ENCODE assay signal across 28 mouse cellular contexts in genomic region chr16:43922024-43922423, GRCm38 (mm10). TPM values are rescaled to one million over a fixed set of nuclear protein-coding genes. Genes with fewer than 3 reads are reported as not detected.
DNase-seq lines count a peak whose midpoint lies in the region; ATAC-seq lines count a peak whose summit lies in the region.
"Had no signal": no experiment of that assay in that cellular context is flagged by ENCODE, and none has a peak within 500 bp of the region (broad histone marks: within the 10 kb centered on the region; RNA-seq: fewer than 3 reads in every experiment).

No protein-coding gene starts in this region.

- H3K4me1 ChIP-seq in midbrain, embryonic 12.5 days, result no peaks in the 10 kb centered on the region; the same call in 1 of the 2 replicates
- peaks cover 20% of the 10 kb centered on the region for H3K4me1 ChIP-seq in midbrain, embryonic 10.5 days
- H3K4me1 ChIP-seq in midbrain, embryonic 13.5 days (replicated peaks), result peaks cover 16% of the 10 kb centered on the region
- peaks cover 4% of the 10 kb centered on the region; the same call in 1 of the 2 replicates for H3K4me1 ChIP-seq in midbrain, embryonic 16.5 days (ENCODE audit: control insufficient read depth, insufficient read depth, low read length)
- H3K4me1 ChIP-seq in intestine, embryonic 16.5 days (ENCODE audit: control insufficient read depth, insufficient read depth, low read length), result no peaks in the 10 kb centered on the region
- H3K4me1 ChIP-seq: embryonic facial prominence, embryonic 10.5 days; embryonic facial prominence, embryonic 13.5 days had no signal

- no peak overlapping the region for H3K9ac ChIP-seq in midbrain, embryonic 12.5 days (replicated peaks)
- H3K9ac ChIP-seq in midbrain, embryonic 13.5 days (replicated peaks), result no peak overlapping the region
- no peak overlapping the region for H3K9ac ChIP-seq in midbrain, embryonic 16.5 days (ENCODE audit: low read depth, low read length)
- H3K9ac ChIP-seq in intestine, embryonic 16.5 days (ENCODE audit: low read depth, low read length), result no peak overlapping the region
- H3K9ac ChIP-seq: embryonic facial prominence, embryonic 13.5 days; forebrain, embryonic 12.5 days; forebrain, embryonic 15.5 days; heart, embryonic 13.5 days; hindbrain, embryonic 14.5 days had no signal

- DNase-seq in midbrain, embryonic 10.5 days (ENCODE audit: low spot score), result no peak
- DNase-seq in adrenal gland, postnatal 4 days (ENCODE audit: low spot score in 2 of 2), result no peak
- DNase-seq: adrenal gland, adult 8-10 months; adrenal gland, postnatal 25 days; cerebellum, adult 11-12 months; cerebellum, adult 8-10 months; cerebellum, postnatal 10 days; cerebellum, postnatal 36 days; embryo, embryonic 11 days; gastrocnemius, postnatal 36 days; heart, adult 2 months; heart, postnatal 14 days; heart, postnatal 4 days had no signal

- H3K27me3 ChIP-seq in midbrain, embryonic 12.5 days, result no peaks in the 10 kb centered on the region
- H3K27me3 ChIP-seq in midbrain, embryonic 10.5 days (ENCODE audit: low read depth, poor library complexity, severe bottlenecking), result no peaks in the 10 kb centered on the region
- H3K27me3 ChIP-seq in midbrain, embryonic 13.5 days, result no peaks in the 10 kb centered on the region
- no peaks in the 10 kb centered on the region for H3K27me3 ChIP-seq in midbrain, embryonic 16.5 days (ENCODE audit: control insufficient read depth, insufficient read depth, low read depth, low read length)
- no peaks in the 10 kb centered on the region for H3K27me3 ChIP-seq in intestine, embryonic 16.5 days (replicated peaks; ENCODE audit: control insufficient read depth, insufficient read depth, low read length)
- H3K27me3 ChIP-seq: embryonic facial prominence, embryonic 13.5 days; forebrain, embryonic 12.5 days; forebrain, embryonic 15.5 days; heart, embryonic 13.5 days had no signal

- WGBS in midbrain, embryonic 12.5 days, result 24% methylated on average over 2 of the region's 2 CpGs
- WGBS in midbrain, embryonic 10.5 days, result 58% methylated on average over 2 of the region's 2 CpGs
- 29% methylated on average over 2 of the region's 2 CpGs for WGBS in midbrain, embryonic 13.5 days
- WGBS in midbrain, embryonic 16.5 days, result 33% methylated on average over 2 of the region's 2 CpGs
- WGBS in intestine, embryonic 16.5 days, result 80% methylated on average over 2 of the region's 2 CpGs

- H3K27ac ChIP-seq in midbrain, embryonic 12.5 days (replicated peaks), result no peak overlapping the region; the same call in 1 of the 2 replicates
- no peak overlapping the region for H3K27ac ChIP-seq in midbrain, embryonic 10.5 days (replicated peaks)
- H3K27ac ChIP-seq in midbrain, embryonic 13.5 days, result no peak overlapping the region
- peak overlapping the region; percentile 61; the same call in 1 of the 2 replicates for H3K27ac ChIP-seq in midbrain, embryonic 16.5 days (ENCODE audit: low read length)
- no peak overlapping the region for H3K27ac ChIP-seq in intestine, embryonic 16.5 days (ENCODE audit: low read length)
- H3K27ac ChIP-seq: embryonic facial prominence, embryonic 10.5 days; embryonic facial prominence, embryonic 13.5 days; forebrain, embryonic 12.5 days; forebrain, embryonic 15.5 days; heart, adult 2 months; heart, embryonic 10.5 days; heart, embryonic 13.5 days; hindbrain, embryonic 14.5 days; hindbrain, postnatal 0 days had no signal

- H3K36me3 ChIP-seq in midbrain, embryonic 12.5 days, result no peaks in the 10 kb centered on the region
- 0 out of 2 replicates have a peak, but pooled peaks cover 3% of the 10 kb centered on the region for H3K36me3 ChIP-seq in midbrain, embryonic 10.5 days
- H3K36me3 ChIP-seq in midbrain, embryonic 13.5 days, result no peaks in the 10 kb centered on the region
- H3K36me3 ChIP-seq in midbrain, embryonic 16.5 days (ENCODE audit: control insufficient read depth, insufficient read depth, low read length), result no peaks in the 10 kb centered on the region
- no peaks in the 10 kb centered on the region for H3K36me3 ChIP-seq in intestine, embryonic 16.5 days (ENCODE audit: control insufficient read depth, insufficient read depth, low read length)
- H3K36me3 ChIP-seq: embryonic facial prominence, embryonic 10.5 days; embryonic facial prominence, embryonic 13.5 days; forebrain, embryonic 12.5 days; forebrain, embryonic 15.5 days; heart, embryonic 10.5 days; heart, embryonic 13.5 days had no signal

- H3K4me2 ChIP-seq in midbrain, embryonic 12.5 days (replicated peaks), result no peak overlapping the region
- no peak overlapping the region for H3K4me2 ChIP-seq in midbrain, embryonic 13.5 days (replicated peaks)
- H3K4me2 ChIP-seq in midbrain, embryonic 16.5 days (ENCODE audit: low read length), result no peak overlapping the region
- no peak overlapping the region for H3K4me2 ChIP-seq in intestine, embryonic 16.5 days (ENCODE audit: low read depth, low read length)
- H3K4me2 ChIP-seq: embryonic facial prominence, embryonic 13.5 days; forebrain, embryonic 12.5 days; forebrain, embryonic 15.5 days; heart, embryonic 13.5 days; hindbrain, embryonic 14.5 days had no signal

- H3K9me3 ChIP-seq in midbrain, embryonic 12.5 days, result no peaks in the 10 kb centered on the region
- H3K9me3 ChIP-seq in midbrain, embryonic 10.5 days (replicated peaks), result no peaks in the 10 kb centered on the region
- no peaks in the 10 kb centered on the region for H3K9me3 ChIP-seq in midbrain, embryonic 13.5 days
- H3K9me3 ChIP-seq in midbrain, embryonic 16.5 days (replicated peaks; ENCODE audit: control insufficient read depth, low read length, poor library complexity, severe bottlenecking), result no peaks in the 10 kb centered on the region
- no peaks in the 10 kb centered on the region for H3K9me3 ChIP-seq in intestine, embryonic 16.5 days (ENCODE audit: control insufficient read depth, low read length)
- H3K9me3 ChIP-seq: embryonic facial prominence, embryonic 10.5 days; embryonic facial prominence, embryonic 13.5 days; forebrain, embryonic 12.5 days; forebrain, embryonic 15.5 days; heart, embryonic 10.5 days; heart, embryonic 13.5 days had no signal

- peak; percentile 78; the same call in 1 of the 2 replicates for ATAC-seq in midbrain, embryonic 12.5 days (ENCODE audit: low FRiP score, low read depth)
- peak; percentile 77 for ATAC-seq in midbrain, embryonic 13.5 days
- peak; percentile 60; the same call in 1 of the 2 replicates for ATAC-seq in midbrain, embryonic 16.5 days
- no peak for ATAC-seq in intestine, embryonic 16.5 days
- ATAC-seq: activated CD4-positive, CD25-positive, alpha-beta regulatory T cell, adult 4 months; CD4-positive, CD25-positive, alpha-beta regulatory T cell, adult 4 months; forebrain, embryonic 15.5 days; hindbrain, postnatal 0 days had no signal

- no peak overlapping the region for H3K4me3 ChIP-seq in midbrain, embryonic 12.5 days
- H3K4me3 ChIP-seq in midbrain, embryonic 10.5 days, result no peak overlapping the region
- no peak overlapping the region for H3K4me3 ChIP-seq in midbrain, embryonic 13.5 days (replicated peaks)
- no peak overlapping the region for H3K4me3 ChIP-seq in midbrain, embryonic 16.5 days (ENCODE audit: low read depth, low read length)
- H3K4me3 ChIP-seq in intestine, embryonic 16.5 days (ENCODE audit: low read length), result no peak overlapping the region
- H3K4me3 ChIP-seq: embryonic facial prominence, embryonic 10.5 days; embryonic facial prominence, embryonic 13.5 days; erythroblast, embryonic 14.5 days; forebrain, embryonic 12.5 days; forebrain, embryonic 15.5 days; heart, adult 2 months; heart, embryonic 10.5 days; heart, embryonic 13.5 days had no signal

RNA-seq across cellular contexts. Expression of gene Qtrt2, which starts 4.6 kb away (rescaled TPM):
- 29.3 and 30.3 TPM in 2 replicates for polyA plus RNA-seq in midbrain, embryonic 12.5 days (2016; fragmentation: Nextera tagmentation; extraction: Ambion mirVana)
- polyA plus RNA-seq in midbrain, embryonic 10.5 days (2016; fragmentation: Nextera tagmentation; extraction: Ambion mirVana), result 32.2 and 32.5 TPM in 2 replicates
- 20.3 and 20.4 TPM in 2 replicates for polyA plus RNA-seq in midbrain, embryonic 13.5 days (2015; fragmentation: Nextera tagmentation; extraction: Ambion mirVana)
- 19.0 and 19.6 TPM in 2 replicates for polyA plus RNA-seq in midbrain, embryonic 16.5 days (2015; fragmentation: Nextera tagmentation; extraction: Ambion mirVana)
- 15.5 and 17.9 TPM in 2 replicates for polyA plus RNA-seq in intestine, embryonic 16.5 days (2015; fragmentation: Nextera tagmentation; extraction: Ambion mirVana)
- 10 to 100 TPM; 45.5 to 46.5 TPM for total RNA-seq in adrenal gland, postnatal 4 days (2021)

RNA-seq across cellular contexts. Expression of gene Ccdc191, which starts 32.4 kb away (rescaled TPM):
- polyA plus RNA-seq in midbrain, embryonic 12.5 days (2016; fragmentation: Nextera tagmentation; extraction: Ambion mirVana), result 14.8 and 16.7 TPM in 2 replicates
- polyA plus RNA-seq in midbrain, embryonic 10.5 days (2016; fragmentation: Nextera tagmentation; extraction: Ambion mirVana), result 15.7 and 19.3 TPM in 2 replicates
- 13.8 and 14.1 TPM in 2 replicates for polyA plus RNA-seq in midbrain, embryonic 13.5 days (2015; fragmentation: Nextera tagmentation; extraction: Ambion mirVana)
- 6.8 and 8.0 TPM in 2 replicates for polyA plus RNA-seq in midbrain, embryonic 16.5 days (2015; fragmentation: Nextera tagmentation; extraction: Ambion mirVana)
- 9.9 and 11.7 TPM in 2 replicates for polyA plus RNA-seq in intestine, embryonic 16.5 days (2015; fragmentation: Nextera tagmentation; extraction: Ambion mirVana)
- total RNA-seq in adrenal gland, postnatal 4 days (2021), result 1 to 10 TPM; 8.9 to 9.6 TPM

RNA-seq across cellular contexts. Expression of gene Zdhhc23, which starts 57.6 kb away (rescaled TPM):
- polyA plus RNA-seq in midbrain, embryonic 12.5 days (2016; fragmentation: Nextera tagmentation; extraction: Ambion mirVana), result 0.60 and 0.75 TPM in 2 replicates
- 0.17 and 0.40 TPM in 2 replicates for polyA plus RNA-seq in midbrain, embryonic 10.5 days (2016; fragmentation: Nextera tagmentation; extraction: Ambion mirVana)
- polyA plus RNA-seq in midbrain, embryonic 13.5 days (2015; fragmentation: Nextera tagmentation; extraction: Ambion mirVana), result 1.0 and 1.4 TPM in 2 replicates
- polyA plus RNA-seq in midbrain, embryonic 16.5 days (2015; fragmentation: Nextera tagmentation; extraction: Ambion mirVana), result 4.9 and 5.1 TPM in 2 replicates
- 1.9 and 2.1 TPM in 2 replicates for polyA plus RNA-seq in intestine, embryonic 16.5 days (2015; fragmentation: Nextera tagmentation; extraction: Ambion mirVana)
- 1 to 10 TPM in 1 of 2 experiments, under 1 TPM in 1; 0.73 to 1.9 TPM for total RNA-seq in adrenal gland, postnatal 4 days (2021)
